Comparison of ENCODE assay signal across 20 mouse cellular contexts in genomic region chr1:43811055-43811454, GRCm38 (mm10). TPM values are rescaled to one million over a fixed set of nuclear protein-coding genes. Genes with fewer than 3 reads are reported as not detected.
DNase-seq lines count a peak whose midpoint lies in the region; ATAC-seq lines count a peak whose summit lies in the region.
"Had no signal": no experiment of that assay in that cellular context is flagged by ENCODE, and none has a peak within 500 bp of the region (broad histone marks: within the 10 kb centered on the region; RNA-seq: fewer than 3 reads in every experiment).

No protein-coding gene starts in this region.

- 0 out of 2 replicates have a peak overlapping the region, but pooled peaks have one; percentile 4 for H3K27ac ChIP-seq in macrophage
- H3K27ac ChIP-seq in midbrain, embryonic 13.5 days: no peak overlapping the region
- H3K27ac ChIP-seq: embryonic facial prominence, embryonic 13.5 days; hindbrain, embryonic 12.5 days; intestine, embryonic 15.5 days; kidney, postnatal 0 days; limb, embryonic 10.5 days; midbrain, embryonic 15.5 days had no signal

- peaks cover 17% of the 10 kb centered on the region for H3K79me2 ChIP-seq in macrophage (ENCODE audit: inconsistent target)

- no peak overlapping the region for H3K4me3 ChIP-seq in macrophage (ENCODE audit: inconsistent target)
- H3K4me3 ChIP-seq in midbrain, embryonic 13.5 days (replicated peaks): no peak overlapping the region
- H3K4me3 ChIP-seq: embryonic facial prominence, embryonic 13.5 days; hindbrain, embryonic 12.5 days; intestine, embryonic 15.5 days; limb, embryonic 10.5 days; midbrain, embryonic 15.5 days had no signal

- H3K9ac ChIP-seq in midbrain, embryonic 13.5 days (replicated peaks): no peak overlapping the region
- H3K9ac ChIP-seq: embryonic facial prominence, embryonic 13.5 days; hindbrain, embryonic 12.5 days; intestine, embryonic 15.5 days; midbrain, embryonic 15.5 days had no signal

- no peaks in the 10 kb centered on the region for H3K27me3 ChIP-seq in midbrain, embryonic 13.5 days
- H3K27me3 ChIP-seq: embryonic facial prominence, embryonic 13.5 days; hindbrain, embryonic 12.5 days; intestine, embryonic 15.5 days; midbrain, embryonic 15.5 days; Patski had no signal

- H3K4me2 ChIP-seq in midbrain, embryonic 13.5 days (replicated peaks): no peak overlapping the region
- H3K4me2 ChIP-seq: embryonic facial prominence, embryonic 13.5 days; hindbrain, embryonic 12.5 days; intestine, embryonic 15.5 days; midbrain, embryonic 15.5 days had no signal

- ATAC-seq in midbrain, embryonic 13.5 days: no peak
- no peak for ATAC-seq in frontal cortex, adult (ENCODE audit: low TSS enrichment)
- ATAC-seq: intestine, embryonic 15.5 days; midbrain, embryonic 15.5 days; Patski had no signal

- intact Hi-C loops in gastrocnemius, postnatal 36 days (cut with DNase I): no loop called here

- no peaks in the 10 kb centered on the region for H3K36me3 ChIP-seq in macrophage (ENCODE audit: inconsistent target)
- peaks cover 7% of the 10 kb centered on the region; the same call in 1 of the 2 replicates for H3K36me3 ChIP-seq in midbrain, embryonic 13.5 days
- H3K36me3 ChIP-seq: intestine, embryonic 15.5 days; midbrain, embryonic 15.5 days had no signal

- DNase-seq in 416B (ENCODE audit: low read depth) (peak; percentile 45), liver (peak; percentile 24)
- DNase-seq in B cell, adult 2 months: peak; percentile 13 to 15
- no peak for DNase-seq in thymus, postnatal 25 days
- no peak for DNase-seq in gastrocnemius, postnatal 36 days
- DNase-seq: cerebellum, adult 11-12 months; gastrocnemius, postnatal 25 days; layer of hippocampus, adult 9-11 months; right cerebral cortex, postnatal 4 days; thymus, postnatal 4 days had no signal

- no peaks in the 10 kb centered on the region for H3K9me3 ChIP-seq in midbrain, embryonic 13.5 days
- H3K9me3 ChIP-seq: intestine, embryonic 15.5 days; limb, embryonic 10.5 days; midbrain, embryonic 15.5 days had no signal

- WGBS in macrophage (ENCODE audit: missing documents): 33% methylated on average over 3 of the region's 3 CpGs
- WGBS in midbrain, embryonic 13.5 days: 88% methylated on average over 3 of the region's 3 CpGs

- H3K4me1 ChIP-seq in midbrain, embryonic 13.5 days (replicated peaks): no peaks in the 10 kb centered on the region
- H3K4me1 ChIP-seq: embryonic facial prominence, embryonic 13.5 days; hindbrain, embryonic 12.5 days; intestine, embryonic 15.5 days; limb, embryonic 10.5 days; midbrain, embryonic 15.5 days had no signal

RNA-seq across cellular contexts. Expression of gene Uxs1, which starts 16.5 kb away (rescaled TPM):
- 10 to 100 TPM in 21 of 26 experiments, 1 to 10 TPM in 5; 4.5 to 28.8 (median 15.9) TPM for total RNA-seq in macrophage (2018; cell fraction: chromatin; rRNA removed)
- 10 to 100 TPM; 19.3 to 31.4 (median 25.0) TPM for total RNA-seq in macrophage (2018; cell fraction: cytosol; rRNA removed)
- 10 to 100 TPM in 25 of 26 experiments, 1 to 10 TPM in 1; 8.9 to 38.7 (median 23.2) TPM for total RNA-seq in macrophage (2018; cell fraction: nucleus; rRNA removed)
- polyA plus RNA-seq in macrophage (2018): 23.6 to 48.9 TPM (median 37.7 TPM) in 3 replicates
- polyA plus RNA-seq in midbrain, embryonic 13.5 days (2015; fragmentation: Nextera tagmentation; extraction: Ambion mirVana): 14.8 and 16.3 TPM in 2 replicates
- 10 to 100 TPM; 10.2 to 10.4 TPM for total RNA-seq in gastrocnemius, postnatal 36 days (2021)

Comparison
In these comparisons a context has a peak if more than half of its experiments do, and no peak if none do; other contexts are left out.
1. DNase-seq: peak in 416B (single experiment), B cell, adult 2 months (2 of 2) and liver (single experiment); none in thymus, postnatal 25 days (single experiment) and gastrocnemius, postnatal 36 days (0 of 2).